Mouse (Mus musculus): Measurements from ENCODE around the gene Lman1l. TPM values are rescaled to one million over a fixed set of nuclear protein-coding genes. Genes with fewer than 3 reads are reported as not detected.

Lman1l gene
- polyA plus RNA-seq, 1 experiment from 2014 or later = not detected

- peak overlapping the region; percentile 80; the same call in 1 of the 2 replicates for H3K9ac ChIP-seq (replicated peaks)
These were observed 60.3 kb downstream of the Lman1l start for GRCm38 (mm10) chr9:57560263-57560662.

GRCm38 (mm10) chr9:57559568-57559967 lies 61.0 kb downstream of the Lman1l start:
- Histone ChIP-seq H3K9me3 (ENCODE audit: low read length) (no peaks in the 10 kb centered on the region), H3K4me3 (ENCODE audit: low read depth, low read length) (no peak overlapping the region), H3K27ac (ENCODE audit: low read depth) (no peak overlapping the region), H3K4me2 (ENCODE audit: low read depth, low read length) (no peak overlapping the region), H3K36me3 (replicated peaks; ENCODE audit: insufficient read depth, low read length) (no peaks in the 10 kb centered on the region), H3K27me3 (ENCODE audit: insufficient read depth, low read length) (no peaks in the 10 kb centered on the region), H3K9ac (replicated peaks) (no peak overlapping the region), H3K4me1 (ENCODE audit: insufficient read depth) (peaks cover 22% of the 10 kb centered on the region)
- TF ChIP-seq CTCF (IDR thresholded peaks at IDR 0.05; ENCODE audit: low read depth) (no peak), EP300 (IDR thresholded peaks at IDR 0.05; ENCODE audit: low read depth) (no peak)
- no peak for DNase-seq
- whole genome bisulfite sequencing (ENCODE audit: insufficient replicate concordance) = 54% methylated on average over 2 of the region's 2 CpGs
- ATAC-seq = no peak

More at GRCm38 (mm10) chr9:57560263-57560662, 60.3 kb downstream of the Lman1l start:
- Histone ChIP-seq H3K27ac (ENCODE audit: low read depth) (peak overlapping the region; percentile 92), H3K4me3 (ENCODE audit: low read depth, low read length) (peak overlapping the region; percentile 74), H3K4me1 (ENCODE audit: insufficient read depth) (peaks cover 26% of the 10 kb centered on the region), H3K36me3 (replicated peaks; ENCODE audit: insufficient read depth, low read length) (no peaks in the 10 kb centered on the region), H3K4me2 (ENCODE audit: low read depth, low read length) (peak overlapping the region; percentile 88), H3K27me3 (ENCODE audit: insufficient read depth, low read length) (no peaks in the 10 kb centered on the region), H3K9me3 (ENCODE audit: low read length) (no peaks in the 10 kb centered on the region)
- no peak for ATAC-seq
- TF ChIP-seq EP300 (IDR thresholded peaks at IDR 0.05; ENCODE audit: low read depth) (no peak), CTCF (IDR thresholded peaks at IDR 0.05; ENCODE audit: low read depth) (no peak)
- no peak for DNase-seq
- WGBS (ENCODE audit: insufficient replicate concordance) = 22% methylated on average over 7 of the region's 7 CpGs

- ATAC-seq (no peak), DNase-seq (no peak)
- TF ChIP-seq CTCF (IDR thresholded peaks at IDR 0.05; ENCODE audit: low read depth) = no peak
- TF ChIP-seq EP300 (IDR thresholded peaks at IDR 0.05; ENCODE audit: low read depth) = no peak
- Histone ChIP-seq H3K27me3 (ENCODE audit: insufficient read depth, low read length) (no peaks in the 10 kb centered on the region), H3K36me3 (replicated peaks; ENCODE audit: insufficient read depth, low read length) (no peaks in the 10 kb centered on the region), H3K4me3 (ENCODE audit: low read depth, low read length) (no peak overlapping the region), H3K4me1 (ENCODE audit: insufficient read depth) (peaks cover 20% of the 10 kb centered on the region), H3K9ac (replicated peaks) (no peak overlapping the region), H3K27ac (ENCODE audit: low read depth) (no peak overlapping the region), H3K4me2 (ENCODE audit: low read depth, low read length) (no peak overlapping the region), H3K9me3 (ENCODE audit: low read length) (no peaks in the 10 kb centered on the region)
- 68% methylated on average over 4 of the region's 4 CpGs for WGBS (ENCODE audit: insufficient replicate concordance)
These were observed 61.9 kb downstream of the Lman1l start for GRCm38 (mm10) chr9:57558625-57559024.

GRCm38 (mm10) chr9:57557215-57557614 lies 63.4 kb downstream of the Lman1l start:
- DNase-seq = no peak
- Histone ChIP-seq H3K36me3 (replicated peaks; ENCODE audit: insufficient read depth, low read length) (no peaks in the 10 kb centered on the region), H3K27me3 (ENCODE audit: insufficient read depth, low read length) (no peaks in the 10 kb centered on the region), H3K4me1 (ENCODE audit: insufficient read depth) (peaks cover 15% of the 10 kb centered on the region), H3K4me3 (ENCODE audit: low read depth, low read length) (no peak overlapping the region), H3K9ac (replicated peaks) (no peak overlapping the region), H3K9me3 (ENCODE audit: low read length) (no peaks in the 10 kb centered on the region), H3K27ac (ENCODE audit: low read depth) (no peak overlapping the region), H3K4me2 (ENCODE audit: low read depth, low read length) (no peak overlapping the region)
- WGBS (ENCODE audit: insufficient replicate concordance) = 69% methylated on average over 3 of the region's 3 CpGs
- TF ChIP-seq EP300 (IDR thresholded peaks at IDR 0.05; ENCODE audit: low read depth) (no peak), CTCF (IDR thresholded peaks at IDR 0.05; ENCODE audit: low read depth) (no peak)
- no peak for ATAC-seq

Other genes with a start within 250 kb of the Lman1l start
- gene Ppcdc, start 180.7 kb downstream of the Lman1l start, polyA plus RNA-seq (2015; fragmentation: Nextera tagmentation; extraction: Ambion mirVana) = 10.7 and 11.5 TPM in 2 replicates
- 6.5 and 8.4 TPM in 2 replicates for gene Scamp5, start 152.7 kb downstream of the Lman1l start, polyA plus RNA-seq (2015; fragmentation: Nextera tagmentation; extraction: Ambion mirVana)
- gene Rpp25, start 116.7 kb downstream of the Lman1l start, polyA plus RNA-seq (2015; fragmentation: Nextera tagmentation; extraction: Ambion mirVana) = 0.48 and 0.67 TPM in 2 replicates
- gene Cox5a, start 99.5 kb downstream of the Lman1l start, polyA plus RNA-seq (2015; fragmentation: Nextera tagmentation; extraction: Ambion mirVana) = 761 and 777 TPM in 2 replicates
- gene Fam219b, start 83.2 kb downstream of the Lman1l start, polyA plus RNA-seq (2015; fragmentation: Nextera tagmentation; extraction: Ambion mirVana) = 4.6 and 5.1 TPM in 2 replicates
- 7.3 and 8.2 TPM in 2 replicates for gene Mpi, start 68.0 kb downstream of the Lman1l start, polyA plus RNA-seq (2015; fragmentation: Nextera tagmentation; extraction: Ambion mirVana)
- gene Scamp2, start 59.8 kb downstream of the Lman1l start, polyA plus RNA-seq (2015; fragmentation: Nextera tagmentation; extraction: Ambion mirVana) = 29.6 and 31.2 TPM in 2 replicates
- gene Ulk3, start 31.3 kb downstream of the Lman1l start, polyA plus RNA-seq (2015; fragmentation: Nextera tagmentation; extraction: Ambion mirVana) = 3.6 and 3.7 TPM in 2 replicates
- not detected in 2 replicates for gene Cplx3, start 14.5 kb downstream of the Lman1l start, polyA plus RNA-seq (2015; fragmentation: Nextera tagmentation; extraction: Ambion mirVana)
- gene Csk, start 32.9 kb upstream of the Lman1l start, polyA plus RNA-seq (2015; fragmentation: Nextera tagmentation; extraction: Ambion mirVana) = 13.6 and 15.5 TPM in 2 replicates
- 19.9 and 30.7 TPM in 2 replicates for gene Cyp1a2, start 62.9 kb upstream of the Lman1l start, polyA plus RNA-seq (2015; fragmentation: Nextera tagmentation; extraction: Ambion mirVana)
- gene Cyp1a1, start 67.2 kb upstream of the Lman1l start, polyA plus RNA-seq (2015; fragmentation: Nextera tagmentation; extraction: Ambion mirVana) = 2.2 and 4.3 TPM in 2 replicates
- gene Edc3, start 87.8 kb upstream of the Lman1l start, polyA plus RNA-seq (2015; fragmentation: Nextera tagmentation; extraction: Ambion mirVana) = 9.9 and 13.2 TPM in 2 replicates
- gene Clk3, start 145.1 kb upstream of the Lman1l start, polyA plus RNA-seq (2015; fragmentation: Nextera tagmentation; extraction: Ambion mirVana) = 40.2 and 40.4 TPM in 2 replicates
- gene Arid3b, start 216.0 kb upstream of the Lman1l start, polyA plus RNA-seq (2015; fragmentation: Nextera tagmentation; extraction: Ambion mirVana) = 4.6 and 4.7 TPM in 2 replicates

All from liver, postnatal 0 days (tissue).